Mouse (Mus musculus) forebrain, embryonic 11.5 days (tissue): ENCODE measurements around the gene Tmem181a. TPM values are rescaled to one million over a fixed set of nuclear protein-coding genes. Genes with fewer than 3 reads are reported as not detected.
"Not testable (repeated sequence)": the region's sequence is repeated elsewhere in the genome, so short reads cannot be mapped to it uniquely, and the experiment has no call there.

Experiments used
- ATAC-seq: fragments of 200-750 bp; cut with Nextera tagmentation; replicated peaks from 2 replicates; pipeline ENCODE4 v1.8.0; 2017; ENCODE audit warnings: moderate TSS enrichment; ENCODE audit not compliant: low FRiP score
- DNase-seq: peaks from one replicate; pipeline ENCODE4 v3.0.0-alpha.2; 2017; ENCODE audit warnings: low spot score
- H3K27ac ChIP-seq: fragments of 300-500 bp; sonication (generic); 2 replicates; pipeline ENCODE4 v1.5.1; 2014; ENCODE audit warnings: low read depth, low read length
- H3K27me3 ChIP-seq: fragments of 300-500 bp; sonication (generic); 2 replicates; pipeline ENCODE4 v1.6.1; 2014; ENCODE audit warnings: mild to moderate bottlenecking, low read length, mixed read lengths; ENCODE audit not compliant: control insufficient read depth, insufficient read depth
- H3K36me3 ChIP-seq: fragments of 300-500 bp; sonication (generic); 2 replicates; pipeline ENCODE4 v1.6.1; 2014; ENCODE audit warnings: mild to moderate bottlenecking, low read length, moderate library complexity, mixed read lengths; ENCODE audit not compliant: control insufficient read depth, insufficient read depth
- H3K4me1 ChIP-seq: fragments of 300-500 bp; sonication (generic); replicated peaks from 2 replicates; pipeline ENCODE4 v1.6.1; 2014; ENCODE audit warnings: low read length, mixed read lengths; ENCODE audit not compliant: control insufficient read depth, insufficient read depth
- H3K4me2 ChIP-seq: fragments of 300-500 bp; sonication (generic); 2 replicates; pipeline ENCODE4 v1.6.1; 2014; ENCODE audit warnings: low read depth, mild to moderate bottlenecking, low read length, moderate library complexity, mixed read lengths; ENCODE audit not compliant: severe bottlenecking
- H3K4me3 ChIP-seq: fragments of 300-500 bp; sonication (generic); 2 replicates; pipeline ENCODE4 v1.5.1; 2014; ENCODE audit warnings: low read depth, low read length
- H3K9ac ChIP-seq: fragments of 300-500 bp; sonication (generic); 2 replicates; pipeline ENCODE4 v1.6.1; 2014; ENCODE audit warnings: low read length
- H3K9me3 ChIP-seq: fragments of 300-500 bp; sonication (generic); 2 replicates; pipeline ENCODE4 v1.6.1; 2016; ENCODE audit warnings: low read length, mixed read lengths; ENCODE audit not compliant: control insufficient read depth
- WGBS: fragments of 180-500 bp; shearing (Covaris S2); extraction: QIAGEN DNeasy Blood & Tissue Kit; methylation state at CpG from one replicate; pipeline ENCODE4 v1.1.7; 2014; 5-methylcytosine and 5-hydroxymethylcytosine counted together
- polyA plus RNA-seq: library from polyadenylated mRNA; unstranded; fragments of >200 nt; fragmentation: Nextera tagmentation; extraction: Ambion mirVana; gene quantifications from 2 replicates; pipeline ENCODE4 v1.2.1, GENCODE M21; 2014

Tmem181a gene
- polyA plus RNA-seq, 1 experiment from 2014 or later, result 27.5 TPM

- not testable (repeated sequence) for H3K4me2 ChIP-seq, H3K9me3 ChIP-seq, ATAC-seq, H3K36me3 ChIP-seq, DNase-seq, H3K4me3 ChIP-seq, H3K4me1 ChIP-seq, H3K27me3 ChIP-seq, H3K27ac ChIP-seq, H3K9ac ChIP-seq
- WGBS, result 87% methylated on average over 2 of the region's 3 CpGs
Measured at GRCm38 (mm10) chr17:6314493-6314892, 57.8 kb downstream of the Tmem181a start.

GRCm38 (mm10) chr17:6315706-6316105, 59.0 kb downstream of the Tmem181a start:
- WGBS, result 54% methylated on average over 3 of the region's 4 CpGs
- ATAC-seq, H3K9me3 ChIP-seq, DNase-seq, H3K4me1 ChIP-seq, H3K9ac ChIP-seq, H3K27ac ChIP-seq, H3K36me3 ChIP-seq, H3K27me3 ChIP-seq, H3K4me2 ChIP-seq, H3K4me3 ChIP-seq: not testable (repeated sequence)

- peak; percentile 50 for ATAC-seq
- H3K9me3 ChIP-seq, H3K36me3 ChIP-seq, H3K4me1 ChIP-seq, H3K27ac ChIP-seq, H3K27me3 ChIP-seq: not testable (repeated sequence)
- H3K9ac ChIP-seq, result peak overlapping the region; percentile 39; the same call in 1 of the 2 replicates
- H3K4me2 ChIP-seq, result peak overlapping the region; percentile 46
- peak overlapping the region; percentile 32 for H3K4me3 ChIP-seq
- WGBS, result 6% methylated on average over 37 of the region's 38 CpGs
- peak; percentile 63 for DNase-seq
Measured at GRCm38 (mm10) chr17:6316379-6317126, 59.9 kb downstream of the Tmem181a start.

GRCm38 (mm10) chr17:6317339-6317985, 60.8 kb downstream of the Tmem181a start, which contains the start of gene Dynlt1a:
TSS of gene Dynlt1a (minus strand) at chr17:6317500.
- not testable (repeated sequence) for H3K9me3 ChIP-seq, H3K27ac ChIP-seq, H3K4me1 ChIP-seq, H3K36me3 ChIP-seq, H3K27me3 ChIP-seq
- WGBS, result 11% methylated on average over 22 of the region's 23 CpGs
- ATAC-seq, result peak; percentile 95
- peak within 1 kb of the TSS; percentile 39; the same call in 1 of the 2 replicates for H3K9ac ChIP-seq
- H3K4me2 ChIP-seq, result peak within 1 kb of the TSS; percentile 46
- DNase-seq, result peak; percentile 98
- H3K4me3 ChIP-seq, result peak within 1 kb of the TSS; percentile 32

GRCm38 (mm10) chr17:6321081-6321777, 64.6 kb downstream of the Tmem181a start:
- ATAC-seq, result peak; percentile 42; the same call in 1 of the 2 replicates
- H3K27me3 ChIP-seq, H3K4me3 ChIP-seq, H3K4me1 ChIP-seq, H3K4me2 ChIP-seq, H3K9me3 ChIP-seq, DNase-seq, H3K9ac ChIP-seq, H3K27ac ChIP-seq, H3K36me3 ChIP-seq: not testable (repeated sequence)
- WGBS, result 0% methylated on average over 4 of the region's 60 CpGs

GRCm38 (mm10) chr17:6321778-6322101, 65.1 kb downstream of the Tmem181a start:
- not testable (repeated sequence) for H3K4me3 ChIP-seq, H3K4me1 ChIP-seq, H3K27ac ChIP-seq, H3K36me3 ChIP-seq, ATAC-seq, H3K27me3 ChIP-seq, DNase-seq, H3K9ac ChIP-seq, H3K4me2 ChIP-seq, H3K9me3 ChIP-seq
- no CpG with 5 or more reads among the region's 10 CpGs for WGBS

- not testable (repeated sequence) for H3K36me3 ChIP-seq
- 56% methylated on average over 10 of the region's 10 CpGs for WGBS
Measured at GRCm38 (mm10) chr17:6325021-6325420, 68.4 kb downstream of the Tmem181a start.

GRCm38 (mm10) chr17:6325543-6325942, 68.9 kb downstream of the Tmem181a start:
- DNase-seq, ATAC-seq: not testable (repeated sequence)
- WGBS, result 69% methylated on average over 6 of the region's 6 CpGs

More at GRCm38 (mm10) chr17:6325021-6325420, 68.4 kb downstream of the Tmem181a start:
- H3K9ac ChIP-seq, DNase-seq, H3K27ac ChIP-seq, H3K4me3 ChIP-seq, H3K27me3 ChIP-seq, ATAC-seq, H3K4me2 ChIP-seq, H3K4me1 ChIP-seq, H3K9me3 ChIP-seq: not testable (repeated sequence)

More at GRCm38 (mm10) chr17:6325543-6325942, 68.9 kb downstream of the Tmem181a start:
- not testable (repeated sequence) for H3K4me1 ChIP-seq, H3K27me3 ChIP-seq, H3K4me2 ChIP-seq, H3K4me3 ChIP-seq, H3K9ac ChIP-seq, H3K36me3 ChIP-seq, H3K27ac ChIP-seq, H3K9me3 ChIP-seq
